Mouse (Mus musculus) retina, adult 2 months (tissue): ENCODE measurements around the gene Trim10.
"Not testable (repeated sequence)": the region's sequence is repeated elsewhere in the genome, so short reads cannot be mapped to it uniquely, and the experiment has no call there.

Source experiments
- DNase-seq: peaks from one replicate; pipeline ENCODE4 v3.0.0-alpha.2; 2012; ENCODE audit warnings: low read depth, low spot score

Trim10 gene

DNA sequence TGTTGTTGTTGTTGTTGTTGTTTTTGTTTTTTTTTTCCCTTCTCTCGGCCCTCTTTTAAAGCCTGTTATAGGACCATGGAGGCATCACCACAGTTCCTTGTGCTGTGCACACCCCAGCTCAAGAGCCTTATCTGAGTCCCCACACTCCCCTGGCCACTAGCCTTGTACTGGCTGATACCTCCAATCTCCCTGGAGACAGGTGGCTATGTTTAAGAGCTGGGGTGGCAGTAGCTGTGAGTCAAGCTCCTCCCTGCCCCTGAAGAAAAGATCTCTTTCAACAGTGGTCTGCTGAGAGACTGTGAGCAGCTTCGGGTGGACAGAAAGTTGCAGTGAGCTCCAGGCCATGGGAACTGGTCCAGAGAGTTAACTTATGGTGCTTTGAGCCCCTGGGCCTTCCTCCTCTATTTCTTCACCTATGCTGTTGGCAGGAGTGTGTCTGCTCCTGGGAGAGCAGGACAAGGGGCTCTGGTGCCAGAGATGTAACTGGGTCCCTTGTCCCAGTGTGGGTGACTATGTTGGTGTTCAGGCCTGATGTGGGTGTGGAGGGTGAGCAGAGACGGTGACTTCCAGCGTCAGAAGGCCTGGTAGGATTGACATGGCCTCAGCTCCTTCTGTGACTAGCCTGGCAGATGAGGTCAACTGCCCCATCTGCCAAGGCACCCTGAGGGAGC, at the start of gene Trim10:
Trim10 (plus strand) TSS at position 291 of the 671 bp plus-strand sequence.
- DNase-seq, result no peak

DNA sequence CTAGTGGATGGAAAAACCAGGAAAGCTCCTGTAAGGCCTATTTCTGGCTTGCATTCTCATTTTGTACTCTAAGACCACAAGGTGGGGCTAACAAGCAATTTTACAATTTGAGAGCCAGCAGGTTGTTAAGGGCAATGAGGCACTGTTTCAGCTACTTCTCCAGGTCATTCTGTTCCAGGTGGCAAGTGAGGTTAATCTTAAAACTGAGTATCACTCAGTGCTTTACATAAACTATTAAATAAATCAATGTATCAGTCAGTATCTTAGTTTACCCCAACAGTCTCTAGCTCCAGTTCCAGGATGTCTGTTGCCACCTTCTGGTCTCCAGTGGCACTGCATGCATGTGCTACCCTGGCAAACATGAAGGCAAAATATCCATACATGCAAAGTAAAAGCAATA, 45.4 kb upstream of the Trim10 start:
- no peak for DNase-seq

DNA sequence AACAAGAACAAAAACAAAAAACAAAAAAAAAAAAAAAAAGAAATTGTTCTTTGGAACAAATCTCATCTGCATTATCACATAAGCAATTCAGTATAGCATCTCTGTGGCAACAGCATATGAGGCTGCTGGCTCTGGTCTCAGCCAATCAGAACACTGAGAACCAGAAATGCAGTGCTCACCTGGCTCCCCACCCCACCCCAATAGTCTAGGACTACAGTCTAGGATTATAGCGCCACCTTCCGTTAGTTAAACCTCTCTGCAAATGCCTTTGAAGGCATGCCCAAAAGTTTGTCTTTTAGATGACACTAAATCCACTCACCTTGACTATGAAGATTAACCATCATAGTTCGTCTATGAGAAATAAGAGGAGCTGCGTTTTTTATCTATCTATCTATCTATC, 43.8 kb upstream of the Trim10 start:
- no peak for DNase-seq

DNA sequence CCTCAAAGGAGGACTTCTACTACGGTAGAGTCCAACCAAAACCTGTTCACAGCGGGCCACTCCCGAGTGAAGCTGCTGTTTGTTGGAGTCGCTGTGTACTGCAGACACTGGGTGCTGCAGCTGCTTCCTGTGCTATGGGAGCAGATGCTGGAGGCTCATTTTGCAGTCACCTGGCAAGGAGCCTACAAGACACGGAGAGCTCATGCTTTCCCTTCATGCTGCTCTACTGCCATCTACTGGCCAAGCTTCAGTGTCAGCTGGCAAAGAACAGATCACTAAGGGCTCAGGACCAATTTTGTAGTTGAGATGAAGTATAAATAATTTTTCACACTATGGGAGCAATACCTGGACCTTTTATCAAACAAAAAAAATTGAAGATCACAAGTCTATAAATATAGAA, 43.4 kb upstream of the Trim10 start:
- DNase-seq, result not testable (repeated sequence)

DNA sequence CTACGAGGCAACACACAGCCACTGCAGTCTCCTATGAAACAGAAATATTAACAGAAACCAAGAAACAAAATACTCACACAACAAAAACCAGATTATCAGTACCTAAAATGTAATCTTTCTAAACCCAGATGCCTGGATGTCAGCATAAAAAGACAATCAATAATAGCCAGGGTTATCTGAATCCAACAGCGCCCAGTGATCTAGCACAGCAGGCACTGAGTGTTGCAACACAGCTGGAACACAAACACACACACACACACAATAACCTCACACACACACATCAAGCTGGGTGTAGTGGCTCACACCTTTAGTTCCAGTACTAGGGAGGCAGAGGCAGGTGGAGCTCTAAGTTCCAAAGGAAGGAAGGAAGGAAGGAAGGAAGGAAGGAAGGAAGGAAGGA, 40.9 kb upstream of the Trim10 start:
- DNase-seq, result no peak

DNA sequence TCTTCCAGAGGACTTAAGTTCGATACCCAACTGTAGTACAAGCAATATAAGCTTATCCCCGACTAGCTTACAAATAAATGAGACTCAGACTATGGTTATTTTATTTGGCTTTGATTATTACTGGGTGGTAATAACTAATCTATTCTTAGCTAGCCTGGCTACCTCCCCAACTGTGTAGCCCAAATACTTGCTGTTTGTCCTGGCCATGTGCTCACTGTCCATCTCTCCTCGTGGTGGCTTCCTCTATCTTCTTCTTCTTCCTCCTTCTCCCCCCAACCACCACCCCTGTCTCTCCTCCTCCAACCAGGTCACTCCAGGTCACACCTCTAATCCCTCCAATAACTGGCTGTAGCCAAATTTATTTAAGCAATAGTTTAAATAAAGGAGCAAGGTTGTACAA, 38.9 kb upstream of the Trim10 start:
- no peak for DNase-seq

DNA sequence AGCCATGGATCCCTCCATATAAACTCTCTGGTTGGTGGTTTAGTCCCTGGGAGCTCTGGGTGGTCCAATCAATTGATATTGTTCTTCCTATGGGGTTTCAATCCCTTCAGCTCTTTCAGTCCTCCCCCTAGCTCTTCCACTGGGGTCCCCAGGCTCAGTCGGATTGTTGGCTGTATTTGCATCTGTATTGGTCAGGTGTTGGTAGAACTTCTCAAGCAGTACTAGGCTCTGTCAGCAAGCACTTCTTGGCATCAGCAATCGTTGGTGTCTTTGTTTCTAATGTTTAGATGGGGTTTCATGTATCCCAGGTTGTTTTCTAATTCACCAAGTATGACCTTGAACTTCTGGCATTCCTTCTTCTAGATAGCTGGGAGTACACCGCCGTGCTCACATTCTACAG, 36.7 kb upstream of the Trim10 start:
- no peak for DNase-seq

DNA sequence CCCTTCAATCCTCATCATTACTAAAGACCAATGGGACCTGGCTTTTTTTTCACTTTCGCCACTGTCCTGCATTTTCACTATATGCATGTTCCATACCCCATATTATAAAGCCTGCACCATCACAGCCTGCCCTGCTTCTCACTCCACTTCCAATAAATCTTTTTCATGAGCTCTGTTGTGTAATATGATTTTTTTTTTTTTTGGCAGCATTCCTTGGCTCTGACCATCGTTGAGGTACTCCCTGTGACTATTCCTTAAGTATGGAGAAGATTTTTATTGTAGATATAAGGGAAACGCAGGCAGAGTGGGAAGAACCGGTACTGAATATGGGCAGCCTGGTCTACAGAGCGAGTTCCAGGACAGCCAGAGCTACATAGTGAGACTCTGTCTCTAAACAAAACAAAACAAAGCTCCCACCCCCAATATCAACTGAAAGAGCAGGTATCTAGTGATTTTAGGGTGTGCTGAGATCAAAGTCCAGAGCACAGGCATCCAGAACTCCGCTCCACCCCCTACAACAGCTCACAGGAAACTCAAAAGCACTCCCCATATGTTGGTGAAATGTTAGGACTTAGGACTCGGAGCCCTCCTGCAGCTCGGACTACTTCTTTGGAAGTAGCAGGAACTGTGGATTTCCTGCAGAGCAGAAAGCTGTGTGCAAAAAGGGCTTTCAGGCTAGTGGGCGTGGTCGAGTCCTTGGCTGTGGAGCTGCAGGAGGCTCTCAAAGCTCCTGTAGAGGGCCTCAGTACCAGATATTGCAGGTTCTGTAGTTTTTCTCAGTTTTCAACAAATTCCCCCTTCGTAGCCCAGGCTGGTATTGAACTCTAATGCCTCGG, 33.6 kb upstream of the Trim10 start:
- no peak for DNase-seq

DNA sequence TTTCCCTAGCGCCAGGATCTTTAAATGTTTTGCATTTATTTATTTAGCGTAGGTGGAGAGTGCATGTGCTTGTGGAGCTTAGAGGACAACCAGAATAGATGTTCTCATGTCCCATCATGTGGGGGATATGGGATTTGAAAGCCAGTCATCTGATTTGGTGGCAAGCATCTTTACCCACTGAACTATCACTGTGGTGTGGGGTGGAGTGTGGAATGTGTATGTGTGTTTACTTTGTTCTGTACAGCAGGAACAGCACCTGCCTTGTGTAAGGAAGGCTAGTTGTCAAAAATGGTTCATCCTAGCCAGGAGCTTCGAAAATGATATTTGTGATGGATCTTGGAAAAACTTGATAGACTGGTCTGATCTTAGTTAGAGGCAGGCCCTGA, 33.0 kb upstream of the Trim10 start:
- DNase-seq, result no peak

DNA sequence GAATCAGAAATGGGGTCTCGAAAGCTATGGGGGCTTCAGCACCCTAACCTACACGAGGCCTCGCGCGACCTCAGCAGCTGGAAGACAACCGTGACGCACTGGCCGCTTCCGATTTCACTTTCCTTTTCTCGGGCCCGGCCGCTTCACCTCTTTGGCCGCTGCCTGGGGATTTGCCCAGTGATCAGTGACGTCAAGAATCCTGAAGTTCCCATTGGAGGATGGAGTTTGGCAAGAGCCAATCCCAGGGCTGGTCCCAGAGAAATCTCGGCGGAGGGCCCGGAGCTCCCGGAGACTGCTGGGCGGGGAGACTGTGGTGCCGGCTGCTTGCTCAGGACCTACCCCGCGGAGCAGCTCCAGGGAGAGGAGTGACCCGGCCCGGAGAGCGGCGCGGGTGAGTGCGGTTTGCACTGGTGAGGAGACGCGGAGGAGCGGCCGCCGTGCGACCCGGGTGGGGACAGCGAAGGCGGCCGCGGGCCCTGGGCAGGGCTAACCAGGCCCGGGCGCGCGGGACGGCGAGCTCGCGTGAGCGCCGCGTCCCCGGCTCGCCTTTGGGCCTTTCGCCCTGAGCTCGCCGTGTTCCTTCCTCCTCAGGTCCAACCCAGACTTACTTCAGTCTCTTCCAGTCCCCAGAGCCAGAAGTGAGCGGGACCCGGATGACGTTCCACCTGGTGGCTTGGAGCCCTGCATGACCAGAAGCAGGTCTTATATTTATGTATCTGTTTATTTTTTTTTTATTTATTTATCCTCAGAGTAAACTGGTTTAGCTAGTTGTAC, 32.3 kb upstream of the Trim10 start, which contains the start of gene Trim26:
Trim26 (plus strand) TSS at position 261 of the 774 bp plus-strand sequence.
- DNase-seq, result peak; percentile 98

DNA sequence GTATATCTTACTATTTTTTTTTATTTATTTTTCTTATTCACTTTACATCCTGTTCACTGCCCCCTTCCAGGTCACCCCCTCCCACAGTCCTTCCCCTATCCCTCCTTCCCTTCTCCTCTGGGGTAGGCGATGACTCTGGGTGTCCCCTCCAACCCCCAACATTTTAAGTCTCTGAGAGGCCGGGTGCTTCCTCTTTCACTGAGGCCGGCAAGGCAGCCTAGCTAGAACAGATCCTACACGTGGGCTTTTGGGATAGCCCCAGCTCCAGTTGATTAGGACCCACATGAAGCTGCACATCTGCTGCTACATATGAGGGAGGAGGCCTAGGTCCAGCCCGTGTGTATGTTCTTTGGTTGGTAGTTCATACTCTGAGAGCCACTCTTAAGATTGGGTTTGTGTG, 30.4 kb upstream of the Trim10 start:
- no peak for DNase-seq

DNA sequence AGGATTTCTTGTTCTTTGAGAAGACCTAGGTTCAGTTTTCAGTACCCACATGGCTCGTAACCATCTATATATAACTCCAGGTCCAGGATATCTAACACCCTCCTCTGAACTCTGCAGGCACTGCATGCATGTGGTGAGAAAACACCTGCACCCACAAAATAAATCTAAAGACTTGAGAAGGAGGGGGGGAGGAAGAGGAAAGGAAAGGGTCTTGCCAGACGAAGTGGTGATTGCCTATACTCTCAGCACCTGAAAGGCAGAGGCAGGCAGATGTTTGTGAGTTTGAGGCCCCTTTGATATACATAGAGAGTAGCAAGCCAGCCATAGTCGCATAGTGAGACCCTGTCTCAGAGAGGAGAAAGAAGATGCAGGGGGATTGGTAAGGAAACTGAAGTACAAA, 29.4 kb upstream of the Trim10 start:
- no peak for DNase-seq

DNA sequence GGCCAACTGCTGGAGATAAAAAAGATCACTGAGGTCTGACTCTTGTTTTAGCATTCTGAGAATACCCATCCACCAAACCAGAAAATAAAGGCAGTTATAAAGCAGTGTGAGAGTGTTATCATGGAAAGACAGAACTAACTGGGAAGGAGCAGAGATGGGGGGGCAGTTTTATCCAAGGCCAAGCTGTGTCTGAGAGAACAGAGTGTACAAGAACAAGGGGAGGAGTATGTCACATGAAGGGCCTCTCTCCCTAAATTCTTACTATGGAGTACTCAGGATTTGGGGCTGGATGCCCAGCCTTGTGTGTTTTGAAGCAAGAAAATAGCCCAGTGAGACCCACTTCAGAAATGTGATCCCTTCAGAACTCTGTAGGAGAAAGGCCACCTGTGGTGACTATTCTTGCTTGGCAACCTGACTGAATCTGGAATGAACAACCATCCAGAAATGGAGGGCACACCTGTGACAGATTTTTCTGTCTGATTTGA, 28.4 kb upstream of the Trim10 start:
- DNase-seq, result no peak

DNA sequence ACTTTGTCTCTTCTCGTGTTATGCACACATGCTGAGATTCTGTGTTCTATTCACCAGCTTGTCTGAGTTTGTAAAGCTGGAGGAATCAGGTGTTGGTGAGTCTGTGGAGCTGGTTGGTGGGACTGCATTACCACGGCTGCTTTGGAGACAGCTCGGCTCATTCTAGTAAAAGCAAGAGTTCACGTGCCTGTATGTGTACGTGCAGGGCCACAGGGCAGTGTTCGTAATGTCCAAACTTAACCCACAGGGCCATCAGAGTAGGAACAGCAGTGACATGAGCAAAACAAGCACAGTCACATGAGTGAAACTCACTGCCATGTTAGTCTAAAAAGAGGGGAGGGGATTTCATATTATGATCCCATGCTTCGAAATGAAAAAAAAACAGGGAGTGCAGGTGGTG, 25.7 kb upstream of the Trim10 start:
- DNase-seq, result no peak

DNA sequence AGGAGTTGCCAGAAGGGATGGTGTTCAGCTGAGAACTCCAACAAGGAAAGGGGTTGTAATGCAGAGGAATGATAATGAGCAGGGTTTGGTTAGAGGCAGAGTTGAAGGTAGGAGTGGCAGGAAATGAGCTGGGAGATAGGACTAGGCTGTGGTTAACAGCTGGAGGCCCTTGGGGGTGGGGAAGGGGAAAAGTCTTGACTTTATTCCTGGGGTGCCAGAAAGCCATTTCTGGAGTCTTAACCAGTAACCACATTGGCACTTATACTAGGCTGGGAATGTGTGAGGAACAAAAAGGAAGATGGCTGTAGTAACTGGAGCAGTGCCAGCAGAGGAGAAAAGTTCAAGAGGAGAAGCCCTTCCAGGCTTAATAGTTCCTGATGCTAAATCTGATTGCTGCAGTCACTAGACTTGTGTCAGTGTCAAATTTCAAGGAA, 25.1 kb upstream of the Trim10 start:
- DNase-seq, result no peak

DNA sequence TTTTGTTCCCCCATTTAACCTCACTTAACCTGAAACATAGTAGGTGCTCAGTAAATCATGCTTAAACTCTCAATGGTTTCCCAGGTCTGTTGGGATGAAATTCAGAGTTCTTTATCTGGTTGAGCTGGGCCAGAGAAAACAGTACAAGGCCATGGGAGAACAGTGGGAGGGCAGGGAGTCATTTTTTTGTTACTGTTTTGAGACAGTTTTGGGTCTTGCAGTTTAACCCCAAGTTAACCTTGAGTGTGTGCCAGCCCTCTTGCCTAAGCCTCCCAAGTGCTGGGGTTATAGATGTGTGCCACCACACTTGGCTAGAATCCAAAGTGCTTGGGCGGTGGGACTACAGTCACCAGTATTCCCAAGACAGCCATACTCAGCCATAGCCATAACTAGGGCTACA, 24.6 kb upstream of the Trim10 start:
- no peak for DNase-seq

DNA sequence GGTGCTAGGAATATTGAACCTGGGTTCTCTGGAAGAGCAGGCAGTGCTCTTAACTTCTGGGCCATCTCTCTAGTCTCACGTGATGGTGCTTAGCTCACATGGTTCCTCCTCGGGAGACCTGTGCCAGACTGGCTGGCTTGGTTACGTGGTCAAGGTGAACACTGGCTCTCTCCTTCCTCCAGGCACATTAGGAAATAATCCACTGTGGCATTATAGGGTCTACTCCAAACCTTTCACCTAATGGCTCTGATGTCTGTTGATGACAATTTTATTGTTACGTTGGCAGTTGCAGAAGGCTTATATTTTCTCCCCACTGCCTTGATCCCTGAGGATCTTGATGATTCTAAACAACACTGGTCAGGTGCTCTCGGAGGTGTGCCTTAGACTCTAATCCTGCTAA, 20.5 kb upstream of the Trim10 start:
- DNase-seq, result peak; percentile 47

DNA sequence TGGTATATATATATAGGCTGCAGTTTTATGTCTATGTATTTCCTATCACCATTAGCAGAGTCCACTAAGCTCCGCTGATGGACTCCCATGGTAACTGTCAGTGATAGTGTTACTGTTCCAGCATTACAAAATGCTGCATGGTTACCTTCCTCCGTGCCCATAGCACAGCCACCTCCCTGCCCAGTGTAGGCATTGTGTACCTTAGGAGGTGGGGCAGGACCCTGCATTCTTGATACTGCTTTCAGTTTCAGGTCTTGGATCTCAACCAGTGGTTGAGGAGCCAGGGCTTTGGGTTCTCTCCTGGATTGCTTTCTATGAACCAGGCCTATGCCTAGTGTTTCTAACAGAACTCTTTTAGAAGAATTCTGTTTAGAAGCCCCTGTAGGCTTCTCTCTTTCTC, 19.4 kb upstream of the Trim10 start:
- no peak for DNase-seq

DNA sequence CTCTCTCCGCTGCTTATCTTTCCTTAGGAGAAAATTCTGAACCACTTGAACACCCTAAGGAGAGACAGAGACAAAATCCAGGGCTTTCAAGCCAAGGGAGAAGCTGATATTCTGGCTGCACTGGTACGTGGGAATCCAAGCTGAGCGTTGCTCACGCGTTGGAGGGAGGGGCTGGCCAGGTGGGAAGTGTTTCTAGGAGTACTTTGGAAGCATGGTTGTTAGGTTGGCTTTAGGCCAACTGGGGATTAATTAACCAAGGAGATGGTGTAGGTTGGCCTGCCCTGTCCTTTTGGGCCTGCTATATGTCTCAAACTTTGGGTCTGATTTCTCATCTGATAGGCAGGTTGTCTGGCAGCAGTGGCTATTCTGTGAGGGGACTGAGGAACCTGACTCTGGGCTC, 18.2 kb upstream of the Trim10 start:
- no peak for DNase-seq

DNA sequence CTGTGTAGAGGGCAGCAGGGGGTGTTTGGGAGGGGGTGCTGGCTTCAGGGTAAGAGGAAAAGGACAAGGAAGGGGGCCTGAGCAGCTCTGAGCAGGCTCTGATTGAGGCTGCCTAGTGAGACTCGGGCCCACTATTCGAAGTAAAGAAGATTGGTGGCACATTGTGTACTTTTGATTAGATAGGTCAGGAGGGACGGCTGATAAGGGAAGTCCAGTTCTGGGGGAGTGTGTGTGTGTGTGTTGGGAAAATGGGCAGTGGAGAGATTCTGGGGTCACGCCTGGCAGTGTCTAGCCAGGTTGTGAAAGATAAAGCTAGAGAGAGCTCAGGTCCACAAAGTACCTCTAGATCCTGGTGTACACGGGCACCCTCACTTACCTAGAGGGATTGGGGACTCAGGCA, 17.7 kb upstream of the Trim10 start:
- no peak for DNase-seq

DNA sequence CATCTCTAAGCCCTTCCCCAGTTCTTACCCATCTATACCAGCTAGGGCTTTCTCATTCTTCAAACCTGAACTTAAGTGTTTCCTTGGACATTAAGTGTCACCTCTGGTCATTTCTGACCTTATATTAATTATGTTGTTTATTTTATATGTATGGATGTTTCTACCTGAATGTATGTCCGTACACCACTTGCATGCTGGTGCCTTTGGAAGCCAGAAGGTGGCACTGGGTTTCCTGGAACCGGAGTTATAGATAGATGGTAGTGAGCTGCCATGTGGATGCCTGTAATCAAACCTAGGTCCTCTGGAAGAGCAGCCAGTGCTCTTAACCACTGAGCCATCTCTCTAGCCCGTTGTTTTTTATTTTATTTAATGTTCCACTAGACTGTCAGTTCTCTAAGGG, 13.9 kb upstream of the Trim10 start:
- no peak for DNase-seq

DNA sequence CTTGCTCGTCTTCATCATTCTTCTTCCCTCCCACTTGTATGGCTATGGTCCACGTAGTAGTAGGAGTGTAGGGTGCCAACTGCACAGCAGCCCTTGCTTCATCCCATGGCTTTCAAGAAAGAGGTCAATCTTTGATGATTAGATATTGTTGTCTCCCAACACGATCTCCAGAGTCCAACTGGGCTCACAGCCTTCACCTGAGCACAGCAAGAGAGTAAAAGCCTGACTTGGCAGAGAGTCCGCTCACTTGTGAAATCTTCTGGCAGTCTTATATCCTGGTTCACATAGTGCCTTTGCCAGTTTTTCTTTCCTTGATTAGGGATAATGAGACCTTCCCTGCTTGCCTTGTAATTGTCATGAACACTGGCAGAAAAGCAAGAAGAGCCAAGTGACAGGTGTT, 13.1 kb upstream of the Trim10 start:
- no peak for DNase-seq
